ENCODE assay signal across 23 mouse cellular contexts in the genomic region with DNA sequence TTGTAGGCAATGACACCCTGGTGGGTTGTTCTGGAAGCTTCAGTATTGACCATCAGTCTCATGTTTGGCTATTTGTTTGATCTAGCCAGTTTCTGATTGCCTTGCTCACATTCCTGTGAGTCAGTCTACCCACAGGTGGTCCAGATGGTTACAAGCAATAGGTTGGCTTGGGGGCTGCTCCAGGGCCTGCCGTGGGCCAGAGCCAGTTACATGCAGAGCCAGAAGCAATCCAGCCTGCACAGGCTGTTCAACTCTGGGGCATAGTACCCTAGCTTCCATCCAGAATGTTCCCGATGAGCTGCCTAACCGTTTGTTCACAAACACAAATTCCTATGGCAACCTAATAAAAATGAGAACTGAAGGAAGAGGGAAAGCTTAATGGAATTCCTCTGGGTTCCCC.
DNase-seq lines count a peak whose midpoint lies in the region; ATAC-seq and TF ChIP-seq lines count a peak whose summit lies in the region.
"Had no signal": no experiment of that assay in that cellular context is flagged by ENCODE, and none has a peak within 500 bp of the region (broad histone marks: within the 10 kb centered on the region; RNA-seq: fewer than 3 reads in every experiment).

No protein-coding gene starts in this region.

- H3K9ac ChIP-seq in midbrain, postnatal 0 days (replicated peaks; ENCODE audit: low read length, poor library complexity, severe bottlenecking) = no peak overlapping the region
- H3K9ac ChIP-seq in midbrain, embryonic 11.5 days (ENCODE audit: low read length) = no peak overlapping the region
- H3K9ac ChIP-seq: embryonic facial prominence, embryonic 12.5 days; forebrain, embryonic 12.5 days; hindbrain, embryonic 13.5 days; limb, embryonic 13.5 days; liver, embryonic 12.5 days; midbrain, embryonic 13.5 days had no signal

- H3K27me3 ChIP-seq in midbrain, postnatal 0 days (ENCODE audit: insufficient read depth, low read length) = no peaks in the 10 kb centered on the region
- H3K27me3 ChIP-seq in midbrain, embryonic 11.5 days (ENCODE audit: control insufficient read depth, insufficient read depth, low read length) = no peaks in the 10 kb centered on the region
- H3K27me3 ChIP-seq: embryonic facial prominence, embryonic 12.5 days; forebrain, embryonic 12.5 days; hindbrain, embryonic 13.5 days; limb, embryonic 13.5 days; liver, embryonic 12.5 days; midbrain, embryonic 13.5 days had no signal

- no peak for TF ChIP-seq CTCF in midbrain, postnatal 0 days (IDR thresholded peaks at IDR 0.05)

- H3K4me1 ChIP-seq in midbrain, postnatal 0 days (ENCODE audit: insufficient read depth, low read length) = no peaks in the 10 kb centered on the region
- no peaks in the 10 kb centered on the region for H3K4me1 ChIP-seq in midbrain, embryonic 11.5 days (ENCODE audit: control insufficient read depth, insufficient read depth, low read length)
- H3K4me1 ChIP-seq: embryonic facial prominence, embryonic 12.5 days; forebrain, embryonic 12.5 days; hindbrain, embryonic 13.5 days; liver, embryonic 12.5 days; midbrain, embryonic 13.5 days had no signal

- DNase-seq in cerebellum, postnatal 10 days = peak; percentile 69 to 76
- peak; percentile 35 for DNase-seq in gastrocnemius, postnatal 25 days
- no peak for DNase-seq in gastrocnemius, postnatal 10 days
- DNase-seq in midbrain, postnatal 0 days (ENCODE audit: low spot score) = peak; percentile 19
- no peak for DNase-seq in midbrain, embryonic 11.5 days (ENCODE audit: low spot score, missing footprints)
- DNase-seq in urinary bladder, postnatal 10 days (ENCODE audit: low spot score) = no peak
- DNase-seq: adrenal gland, postnatal 36 days; cerebellum, adult 11 months; gastrocnemius, postnatal 14 days; kidney, adult 18-20 months; kidney, postnatal 4 days; lung, adult 18-20 months; lung, postnatal 10 days had no signal

- no peaks in the 10 kb centered on the region for H3K36me3 ChIP-seq in midbrain, postnatal 0 days (ENCODE audit: insufficient read depth, low read length)
- H3K36me3 ChIP-seq in midbrain, embryonic 11.5 days (ENCODE audit: control insufficient read depth, insufficient read depth, low read length) = no peaks in the 10 kb centered on the region
- H3K36me3 ChIP-seq: embryonic facial prominence, embryonic 12.5 days; forebrain, embryonic 12.5 days; hindbrain, embryonic 13.5 days; limb, embryonic 13.5 days; liver, embryonic 12.5 days; midbrain, embryonic 13.5 days had no signal

- ATAC-seq in cerebellum, adult (ENCODE audit: insufficient number of reproducible peaks, low FRiP score, low TSS enrichment) = no peak
- ATAC-seq in midbrain, postnatal 0 days (ENCODE audit: low FRiP score) = no peak
- no peak for ATAC-seq in midbrain, embryonic 11.5 days (ENCODE audit: low FRiP score)
- ATAC-seq in CD4-positive, CD25-positive, alpha-beta regulatory T cell, adult 4 months = no peak
- ATAC-seq: inflammation-experienced regulatory T-cells, adult 6 months; liver, embryonic 12.5 days; midbrain, embryonic 13.5 days had no signal

- no peak overlapping the region for H3K27ac ChIP-seq in midbrain, postnatal 0 days (ENCODE audit: low read depth, low read length)
- no peak overlapping the region for H3K27ac ChIP-seq in midbrain, embryonic 11.5 days (ENCODE audit: low read depth, low read length)
- H3K27ac ChIP-seq: embryonic facial prominence, embryonic 12.5 days; forebrain, embryonic 12.5 days; hindbrain, embryonic 13.5 days; limb, embryonic 13.5 days; liver, embryonic 12.5 days; midbrain, embryonic 13.5 days had no signal

- H3K4me3 ChIP-seq in midbrain, postnatal 0 days (ENCODE audit: low read depth, low read length) = no peak overlapping the region
- H3K4me3 ChIP-seq in midbrain, embryonic 11.5 days (ENCODE audit: low read depth, low read length) = no peak overlapping the region
- H3K4me3 ChIP-seq: embryonic facial prominence, embryonic 12.5 days; erythroblast, embryonic 14.5 days; forebrain, embryonic 12.5 days; hindbrain, embryonic 13.5 days; limb, embryonic 13.5 days; liver, embryonic 12.5 days; midbrain, embryonic 13.5 days had no signal

- H3K4me2 ChIP-seq in midbrain, postnatal 0 days (ENCODE audit: low read depth, low read length, poor library complexity, severe bottlenecking) = no peak overlapping the region
- H3K4me2 ChIP-seq in midbrain, embryonic 11.5 days = no peak overlapping the region
- H3K4me2 ChIP-seq: embryonic facial prominence, embryonic 12.5 days; forebrain, embryonic 12.5 days; hindbrain, embryonic 13.5 days; limb, embryonic 13.5 days; liver, embryonic 12.5 days; midbrain, embryonic 13.5 days had no signal

- H3K9me3 ChIP-seq in midbrain, postnatal 0 days (ENCODE audit: low read length) = no peaks in the 10 kb centered on the region
- H3K9me3 ChIP-seq in midbrain, embryonic 11.5 days (ENCODE audit: control insufficient read depth, low read length) = no peaks in the 10 kb centered on the region
- H3K9me3 ChIP-seq: embryonic facial prominence, embryonic 12.5 days; forebrain, embryonic 12.5 days; hindbrain, embryonic 13.5 days; limb, embryonic 13.5 days; liver, embryonic 12.5 days; midbrain, embryonic 13.5 days had no signal

- 33% methylated on average over 3 of the region's 3 CpGs for WGBS in midbrain, postnatal 0 days
- 30% methylated on average over 3 of the region's 3 CpGs for WGBS in midbrain, embryonic 11.5 days

Comparison
In these comparisons a context has a peak if more than half of its experiments do, and no peak if none do; other contexts are left out.
1. DNase-seq: peak in cerebellum, postnatal 10 days (2 of 2), gastrocnemius, postnatal 25 days (single experiment) and midbrain, postnatal 0 days (single experiment); none in gastrocnemius, postnatal 10 days (single experiment), midbrain, embryonic 11.5 days (single experiment) and urinary bladder, postnatal 10 days (single experiment).